Mouse (Mus musculus) heart, postnatal 0 days (tissue): Measurements from ENCODE around the gene Rpl28. TPM values are rescaled to one million over a fixed set of nuclear protein-coding genes. Genes with fewer than 3 reads are reported as not detected.
A peak's percentile ranks its signal among the peaks of the same experiment; 100 is the strongest.
"Not testable (repeated sequence)": the region's sequence is repeated elsewhere in the genome, so short reads cannot be mapped to it uniquely, and the experiment has no call there.

Source experiments
- ATAC-seq: fragments of 200-750 bp; cut with Nextera tagmentation; 2 replicates; pipeline ENCODE4 v1.8.0; 2017; ENCODE audit warnings: low read depth, moderate number of reproducible peaks, moderate library complexity; ENCODE audit not compliant: insufficient read depth
- DNase-seq: peaks from one replicate; pipeline ENCODE4 v3.0.0-alpha.2; 2016; ENCODE audit warnings: low spot score
- H3K27ac ChIP-seq: fragments of 300-500 bp; sonication (generic); 2 replicates; pipeline ENCODE4 v1.5.1; 2014; ENCODE audit warnings: low read depth, mild to moderate bottlenecking
- H3K27me3 ChIP-seq: fragments of 300-500 bp; sonication (generic); 2 replicates; pipeline ENCODE4 v1.6.1; 2014; ENCODE audit warnings: low read length, mixed read lengths; ENCODE audit not compliant: control insufficient read depth, insufficient read depth
- H3K36me3 ChIP-seq: fragments of 300-500 bp; sonication (generic); replicated peaks from 2 replicates; pipeline ENCODE4 v1.6.1; 2014; ENCODE audit warnings: low read length, mixed read lengths; ENCODE audit not compliant: control insufficient read depth, insufficient read depth
- H3K4me1 ChIP-seq: fragments of 300-500 bp; sonication (generic); 2 replicates; pipeline ENCODE4 v1.6.1; 2014; ENCODE audit warnings: antibody characterized with exemption; ENCODE audit not compliant: control insufficient read depth, insufficient read depth
- H3K4me2 ChIP-seq: fragments of 300-500 bp; sonication (generic); 2 replicates; pipeline ENCODE4 v1.6.1; 2014; ENCODE audit warnings: low read depth, mild to moderate bottlenecking, low read length, moderate library complexity
- H3K4me3 ChIP-seq: fragments of 300-500 bp; sonication (generic); 2 replicates; pipeline ENCODE4 v1.5.1; 2014; ENCODE audit warnings: low read depth, low read length
- H3K9ac ChIP-seq: fragments of 300-500 bp; sonication (generic); replicated peaks from 2 replicates; pipeline ENCODE4 v1.6.1; 2014; ENCODE audit warnings: low read depth, low read length, mixed read lengths
- H3K9me3 ChIP-seq: fragments of 300-500 bp; sonication (generic); replicated peaks from 2 replicates; pipeline ENCODE4 v1.6.1; 2016; ENCODE audit warnings: low read length; ENCODE audit not compliant: control insufficient read depth
- CTCF ChIP-seq: IDR thresholded peaks from 2 replicates; pipeline ENCODE4 v1.5.1; 2016; ENCODE audit warnings: antibody characterized with exemption, control low read depth, low read depth
- EP300 ChIP-seq: IDR thresholded peaks from 2 replicates; pipeline ENCODE4 v1.6.1; 2016; ENCODE audit warnings: antibody characterized with exemption, low read depth
- WGBS: fragments of 180-500 bp; shearing (Covaris S2); extraction: QIAGEN DNeasy Blood & Tissue Kit; methylation state at CpG from one replicate; pipeline ENCODE4 v1.1.7; 2014; 5-methylcytosine and 5-hydroxymethylcytosine counted together
- polyA plus RNA-seq: library from polyadenylated mRNA; unstranded; fragments of >200 nt; fragmentation: Nextera tagmentation; extraction: Ambion mirVana; gene quantifications from 2 replicates; pipeline ENCODE4 v1.2.1, GENCODE M21; 2015
- total RNA-seq: library from RNA; depleted of rRNA; stranded (reverse); fragments of >200 nt; gene quantifications from 2 replicates; pipeline ENCODE4 v1.2.3, GENCODE M21; 2014; ENCODE audit warnings: low replicate concordance

Gene Rpl28
- total and polyA plus RNA-seq, 2 experiments from 2014 or later = 141 to 269 TPM

DNA sequence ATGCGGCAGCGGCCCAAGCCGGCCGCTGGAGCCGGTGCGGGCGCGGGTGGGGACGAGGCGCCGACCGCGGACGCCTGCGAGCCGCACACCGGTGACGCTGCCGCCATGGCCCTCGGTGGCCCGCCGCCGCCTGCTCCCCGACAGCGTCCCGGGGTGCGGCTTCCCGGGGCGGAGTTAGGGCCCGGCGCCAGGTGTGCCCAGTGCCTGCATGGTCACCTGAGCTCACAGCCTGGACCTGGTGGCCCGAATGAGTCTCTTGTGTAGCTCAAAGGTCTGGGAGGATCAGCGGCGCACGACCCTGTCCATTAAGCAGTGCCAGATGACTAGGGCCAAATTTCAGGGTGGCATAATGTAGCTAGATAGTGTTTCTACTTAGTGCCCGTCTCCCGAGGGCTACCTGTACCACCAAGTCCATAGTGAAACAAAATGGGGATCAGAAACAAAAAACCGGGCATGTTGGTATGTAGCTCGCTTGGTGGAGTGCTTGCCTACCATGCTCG is 3.2 kb upstream of the Rpl28 start, which contains the start of gene Tmem238:
Gene Tmem238, minus strand, starts transcription at position 221 of the 500 bp plus-strand sequence.
- WGBS = 8% methylated on average over 40 of the region's 40 CpGs
- no peak for DNase-seq
- no peak for TF ChIP-seq CTCF
- TF ChIP-seq EP300 = no peak

DNA sequence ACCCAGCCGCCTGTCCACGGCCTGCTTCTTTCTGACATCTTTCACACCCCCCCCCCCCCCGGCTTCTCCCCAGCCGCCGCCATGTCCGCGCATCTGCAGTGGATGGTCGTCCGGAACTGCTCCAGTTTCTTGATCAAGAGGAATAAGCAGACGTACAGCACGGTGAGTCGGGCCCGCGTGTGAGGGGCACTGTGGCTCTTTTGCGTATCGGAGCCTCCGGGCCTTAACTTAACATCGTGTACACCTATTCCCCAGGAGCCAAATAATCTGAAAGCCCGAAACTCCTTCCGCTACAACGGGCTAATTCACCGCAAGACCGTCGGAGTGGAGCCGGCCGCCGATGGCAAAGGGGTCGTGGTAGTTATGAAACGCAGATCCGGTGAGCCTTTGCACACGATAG is 574 bp downstream of the Rpl28 start:
- Histone ChIP-seq H3K36me3 (peaks cover 33% of the 10 kb centered on the region), H3K4me2 (peak overlapping the region; percentile 79), H3K9ac (peak overlapping the region; percentile 88), H3K4me3 (peak overlapping the region; percentile 74), H3K27ac (peak overlapping the region; percentile 95)
- ATAC-seq = peak; percentile 5; the same call in 1 of the 2 replicates
- H3K27me3 ChIP-seq, H3K9me3 ChIP-seq, H3K4me1 ChIP-seq, DNase-seq: not testable (repeated sequence)
- WGBS = 1% methylated on average over 31 of the region's 31 CpGs

More for the DNA sequence above, 3.2 kb upstream of the Rpl28 start, which contains the start of gene Tmem238:
- Histone ChIP-seq H3K36me3 (peaks cover 8% of the 10 kb centered on the region), H3K27me3 (no peaks in the 10 kb centered on the region), H3K9me3 (no peaks in the 10 kb centered on the region), H3K9ac (peak within 1 kb of the TSS; percentile 80), H3K4me1 (peaks cover 6% of the 10 kb centered on the region; the same call in 1 of the 2 replicates), H3K27ac (peak within 1 kb of the TSS; percentile 56), H3K4me2 (peak within 1 kb of the TSS; percentile 86), H3K4me3 (peak within 1 kb of the TSS; percentile 61)
- ATAC-seq = no peak

DNA sequence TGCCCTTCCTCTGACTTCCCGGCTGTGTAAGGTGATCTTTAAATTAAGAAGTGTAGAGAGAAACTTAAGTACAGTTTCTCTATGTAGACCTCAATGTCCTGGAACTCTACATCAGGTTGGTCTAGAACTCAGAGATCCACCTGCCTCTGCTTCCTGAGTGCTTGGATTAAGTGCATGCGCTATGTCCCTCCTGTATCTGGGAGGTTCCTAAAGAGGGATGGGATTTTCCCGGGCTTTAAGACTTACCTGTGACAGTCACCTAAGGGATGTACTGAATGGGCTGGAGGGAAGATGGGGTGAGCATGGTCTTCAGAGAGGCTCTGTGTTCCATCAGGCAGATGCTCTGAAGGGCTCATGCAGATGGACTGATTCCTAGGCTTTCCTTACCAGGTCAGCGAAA is 1.0 kb downstream of the Rpl28 start:
- DNase-seq (no peak), ATAC-seq (no peak)
- Histone ChIP-seq H3K9ac (peak overlapping the region; percentile 88), H3K27ac (peak overlapping the region; percentile 95; the same call in 1 of the 2 replicates), H3K27me3 (no peaks in the 10 kb centered on the region), H3K4me3 (peak overlapping the region; percentile 74), H3K4me2 (peak overlapping the region; percentile 79), H3K9me3 (no peaks in the 10 kb centered on the region), H3K36me3 (peaks cover 33% of the 10 kb centered on the region), H3K4me1 (peaks cover 2% of the 10 kb centered on the region; the same call in 1 of the 2 replicates)
- 38% methylated on average over 4 of the region's 4 CpGs for WGBS
- TF ChIP-seq CTCF (no peak), EP300 (no peak)

DNA sequence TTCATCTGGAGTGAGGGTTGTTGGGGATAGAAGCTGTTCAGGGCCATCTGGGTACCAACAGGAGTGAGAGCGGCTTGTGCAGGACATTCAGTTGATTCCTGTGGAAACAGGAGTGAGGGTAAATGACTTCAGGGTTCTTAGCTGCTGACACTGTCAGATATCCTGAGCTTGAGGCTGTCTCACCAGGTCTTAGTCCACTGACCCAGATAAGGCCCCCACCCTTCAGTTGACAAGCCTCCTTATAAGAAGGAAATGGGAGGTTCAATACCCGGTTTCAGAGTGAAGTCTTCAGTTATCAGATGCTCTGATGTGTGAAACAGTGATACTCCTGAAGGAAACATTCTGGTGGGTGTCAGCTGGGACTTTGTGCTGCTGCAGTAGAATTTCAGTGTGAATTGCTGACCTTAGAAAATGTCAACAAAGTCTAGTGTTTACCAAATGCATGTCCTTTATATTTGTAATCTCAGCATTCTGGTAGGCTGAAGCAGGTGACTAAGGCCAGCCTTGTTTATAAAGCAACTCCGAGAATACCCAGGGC is 2.0 kb downstream of the Rpl28 start:
- Histone ChIP-seq H3K4me2 (no peak overlapping the region), H3K36me3 (peaks cover 33% of the 10 kb centered on the region), H3K27ac (no peak overlapping the region), H3K27me3 (no peaks in the 10 kb centered on the region), H3K9me3 (no peaks in the 10 kb centered on the region), H3K9ac (no peak overlapping the region), H3K4me1 (no peaks in the 10 kb centered on the region), H3K4me3 (no peak overlapping the region)
- WGBS = 70% methylated on average over 3 of the region's 3 CpGs
- ATAC-seq = no peak
- DNase-seq = no peak
- TF ChIP-seq CTCF (no peak), EP300 (no peak)

DNA sequence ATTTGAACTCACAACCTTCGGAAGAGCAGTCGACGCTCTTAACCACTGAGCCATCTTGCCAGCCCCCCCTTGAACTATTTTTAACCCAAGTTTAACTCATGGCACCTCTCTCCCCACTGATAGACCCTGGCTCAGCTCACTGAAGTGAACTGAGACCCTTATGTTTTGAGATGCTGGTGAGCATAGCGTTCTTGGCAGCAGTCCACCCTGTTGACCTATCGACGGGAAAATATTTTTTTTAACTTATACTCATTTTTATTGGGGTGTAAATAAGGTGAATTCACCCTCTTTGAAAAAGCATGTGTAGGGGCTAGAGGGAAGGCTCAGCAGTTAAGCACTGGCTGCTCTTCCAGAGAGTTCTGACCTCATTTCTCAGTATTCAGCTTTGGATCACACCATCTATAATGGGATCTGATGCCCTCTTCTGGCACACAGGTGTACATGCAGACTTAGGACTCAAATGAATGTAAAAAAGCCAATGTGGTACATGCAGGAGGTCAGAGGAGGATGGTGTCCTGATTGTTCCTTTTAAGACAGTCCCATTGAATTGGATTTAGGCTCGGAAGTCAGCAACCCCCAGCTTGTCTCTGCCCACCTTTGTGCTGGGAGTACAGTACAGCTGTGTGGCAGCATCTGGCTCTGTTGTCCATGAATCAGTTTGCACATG is 3.2 kb downstream of the Rpl28 start:
- Histone ChIP-seq H3K9ac (no peak overlapping the region), H3K27ac (0 out of 2 replicates have a peak overlapping the region, but pooled peaks have one; percentile 13), H3K4me3 (no peak overlapping the region), H3K4me2 (no peak overlapping the region), H3K36me3 (peaks cover 33% of the 10 kb centered on the region), H3K9me3 (no peaks in the 10 kb centered on the region), H3K4me1 (no peaks in the 10 kb centered on the region), H3K27me3 (no peaks in the 10 kb centered on the region)
- ATAC-seq (no peak), DNase-seq (peak; percentile 66)
- peak; percentile 75 for TF ChIP-seq CTCF
- no peak for TF ChIP-seq EP300
- 64% methylated on average over 7 of the region's 7 CpGs for WGBS
